Mouse (Mus musculus): ENCODE data around the gene Clcc1.

Gene Clcc1

DNA sequence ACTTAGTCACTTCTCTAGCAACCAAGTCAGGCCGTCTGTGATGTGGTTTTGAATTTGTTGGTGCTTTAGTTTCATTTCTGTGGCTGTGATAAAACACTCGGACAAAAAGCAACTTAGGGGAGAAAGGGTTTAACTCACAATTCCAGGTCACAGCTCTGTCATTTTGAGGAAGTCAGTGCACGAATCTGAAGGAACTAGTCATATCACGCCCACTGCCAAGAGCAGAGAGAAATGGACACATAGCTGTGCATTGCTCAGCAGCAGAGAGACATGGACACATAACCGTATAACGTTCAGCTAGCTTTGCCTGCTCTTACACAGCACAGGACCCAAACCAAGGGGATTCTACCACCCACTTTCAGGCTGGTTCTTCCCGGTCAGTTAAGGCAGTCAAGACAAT, 72.7 kb downstream of the Clcc1 start:
- TF ChIP-seq GATA4 (IDR thresholded peaks at IDR 0.05; ENCODE audit: insufficient replicate concordance, low read length), result no peak

DNA sequence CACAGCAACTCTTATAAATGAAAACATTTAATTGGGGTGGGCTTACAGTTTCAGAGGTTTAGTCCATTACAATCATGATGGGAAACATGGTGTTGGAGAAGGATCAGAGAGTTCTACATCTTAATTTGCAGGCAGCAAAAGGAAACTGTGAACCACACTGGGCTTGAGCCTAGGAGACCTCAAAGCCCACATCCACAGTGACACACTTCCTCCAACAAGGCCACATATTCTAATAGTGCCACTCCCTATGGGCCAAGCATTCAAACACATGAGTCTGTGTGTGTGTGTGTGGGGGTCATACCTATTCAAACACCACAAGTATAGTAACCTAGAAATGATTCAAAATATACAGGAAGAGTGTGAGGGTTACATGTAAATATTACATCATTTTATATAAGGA, 73.6 kb downstream of the Clcc1 start:
- no peak for TF ChIP-seq GATA4 (IDR thresholded peaks at IDR 0.05; ENCODE audit: insufficient replicate concordance, low read length)

DNA sequence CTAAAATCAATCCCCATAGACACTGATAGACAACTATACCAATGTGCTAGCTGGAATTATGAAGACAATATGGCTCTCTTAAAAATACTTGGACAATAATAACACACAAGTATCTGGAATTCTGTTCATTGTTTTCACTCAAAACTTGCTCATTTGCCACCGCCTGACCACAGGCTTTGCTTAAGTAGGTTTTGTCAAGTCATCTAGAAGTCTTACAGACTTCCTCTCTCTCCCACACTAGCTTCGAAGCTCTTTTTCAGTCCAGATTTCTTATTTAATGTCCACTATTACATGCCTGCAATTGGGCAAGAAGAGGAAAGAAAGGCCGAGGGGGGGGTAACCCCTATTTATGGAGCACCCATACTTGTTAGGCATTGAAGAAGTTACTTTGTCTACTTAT, 74.1 kb downstream of the Clcc1 start:
- TF ChIP-seq GATA4 (IDR thresholded peaks at IDR 0.05; ENCODE audit: insufficient replicate concordance, low read length), result no peak
